Mouse (Mus musculus): Measurements from ENCODE around the gene Scrt2. TPM values are rescaled to one million over a fixed set of nuclear protein-coding genes. Genes with fewer than 3 reads are reported as not detected.
A peak's percentile ranks its signal among the peaks of the same experiment; 100 is the strongest.

Gene Scrt2
- polyA plus RNA-seq, 1 experiment from 2014 or later, result not detected

DNA sequence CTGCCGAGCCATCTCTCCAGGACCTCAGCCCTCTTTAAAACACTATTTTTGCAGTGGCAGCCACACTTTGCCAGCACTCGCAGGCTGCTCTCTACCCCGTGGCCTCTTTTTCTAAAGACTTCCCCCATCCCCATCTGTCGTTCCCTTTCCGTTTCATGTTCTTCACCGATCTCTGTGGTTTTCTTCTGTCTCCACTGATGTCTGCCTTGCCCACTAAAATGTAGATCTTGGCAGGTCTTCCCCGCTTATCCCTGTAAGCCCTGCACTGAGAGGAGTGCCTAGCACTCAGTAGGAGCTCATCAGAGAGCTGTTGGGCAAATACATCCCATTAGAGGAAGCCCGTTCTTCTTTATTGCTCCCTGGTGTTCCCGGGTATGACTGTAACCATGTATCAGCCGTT, 31.6 kb downstream of the Scrt2 start:
- H3K4me3 ChIP-seq, result no peak overlapping the region
- H3K27ac ChIP-seq, result no peak overlapping the region
- H3K4me2 ChIP-seq (replicated peaks), result no peak overlapping the region
- H3K9me3 ChIP-seq, result no peaks in the 10 kb centered on the region
- no peak overlapping the region for H3K9ac ChIP-seq
- peaks cover 23% of the 10 kb centered on the region for H3K27me3 ChIP-seq
- H3K4me1 ChIP-seq, result peaks cover 30% of the 10 kb centered on the region
- ATAC-seq (ENCODE audit: low FRiP score, low read depth), result no peak
- WGBS, result 52% methylated on average over 10 of the region's 10 CpGs
- H3K36me3 ChIP-seq, result 0 out of 2 replicates have a peak, but pooled peaks cover under 1% of the 10 kb centered on the region

DNA sequence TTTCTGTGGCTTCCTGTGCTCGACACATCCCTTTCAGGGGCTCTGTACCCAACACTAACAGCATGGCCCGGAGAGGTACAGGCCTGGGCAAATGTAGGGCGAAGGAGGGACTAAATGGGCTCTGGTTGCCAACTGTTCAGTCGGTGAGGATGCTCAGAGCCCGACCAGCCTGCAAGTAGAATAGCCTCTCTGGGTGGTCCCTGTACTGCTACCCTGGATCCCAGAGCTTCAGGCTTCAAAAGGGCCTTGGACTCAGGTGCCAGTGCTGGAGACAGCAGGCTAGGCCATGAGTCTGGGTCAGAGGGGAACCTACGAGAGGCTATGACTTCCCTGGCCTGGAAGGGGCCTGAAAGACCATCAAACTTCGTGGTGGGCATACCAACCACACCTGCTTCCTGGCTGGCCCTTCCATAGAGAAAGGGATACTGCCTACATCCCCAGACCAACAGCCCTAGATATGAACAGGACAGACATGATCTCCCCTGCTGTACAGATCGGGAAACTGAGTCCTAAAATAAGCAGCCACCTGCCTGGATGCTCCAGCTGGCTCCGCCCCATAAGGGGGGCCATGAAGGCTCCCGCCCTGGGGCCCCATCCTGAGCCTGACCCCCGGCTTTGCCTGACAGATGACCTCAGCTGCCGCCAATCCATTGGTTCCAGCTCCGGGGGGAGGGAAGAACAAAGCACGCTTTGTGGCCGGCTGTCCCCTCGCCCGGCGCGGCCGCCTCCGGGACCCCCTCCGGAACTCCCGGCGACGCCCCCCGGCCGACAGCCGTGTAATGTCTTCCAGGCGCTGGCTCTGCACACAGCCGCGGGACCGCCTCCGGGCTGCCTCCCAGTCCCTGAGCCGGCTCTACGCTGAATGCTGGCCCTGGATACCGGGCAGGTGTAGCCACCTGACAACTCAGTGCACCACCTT, 33.0 kb downstream of the Scrt2 start:
- no peaks in the 10 kb centered on the region for H3K36me3 ChIP-seq
- peak; percentile 53 for ATAC-seq (ENCODE audit: low FRiP score, low read depth)
- peak overlapping the region; percentile 65 for H3K4me2 ChIP-seq (replicated peaks)
- 11% methylated on average over 35 of the region's 36 CpGs for WGBS
- H3K27me3 ChIP-seq, result peaks cover 23% of the 10 kb centered on the region
- H3K4me1 ChIP-seq, result peaks cover 32% of the 10 kb centered on the region
- H3K27ac ChIP-seq, result no peak overlapping the region
- peak overlapping the region; percentile 34 for H3K4me3 ChIP-seq
- no peaks in the 10 kb centered on the region for H3K9me3 ChIP-seq
- H3K9ac ChIP-seq, result no peak overlapping the region

DNA sequence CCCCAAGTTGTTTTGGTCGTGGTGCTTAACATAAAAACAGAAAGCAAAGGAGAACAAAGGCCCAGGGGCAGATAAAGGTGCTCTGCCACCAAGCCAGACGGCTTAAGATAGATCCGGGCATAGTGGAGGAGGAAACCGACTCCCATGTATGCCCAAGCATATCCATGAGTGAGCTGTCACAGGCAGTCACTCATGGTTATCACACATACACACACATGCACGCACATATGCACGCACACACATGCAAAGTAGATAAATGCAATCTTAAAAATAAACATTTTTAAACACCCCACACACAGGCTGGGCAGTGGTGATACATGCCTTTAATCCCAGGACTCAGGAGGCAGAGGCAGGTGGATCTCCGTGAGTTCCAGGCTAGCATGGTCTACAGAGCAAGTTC, 36.4 kb downstream of the Scrt2 start:
- no peak overlapping the region for H3K9ac ChIP-seq
- WGBS, result 83% methylated on average over 7 of the region's 7 CpGs
- H3K4me3 ChIP-seq, result no peak overlapping the region
- no peak for ATAC-seq (ENCODE audit: low FRiP score, low read depth)
- H3K27ac ChIP-seq, result no peak overlapping the region
- H3K4me2 ChIP-seq (replicated peaks), result no peak overlapping the region
- no peaks in the 10 kb centered on the region for H3K9me3 ChIP-seq
- H3K27me3 ChIP-seq, result peaks cover 23% of the 10 kb centered on the region
- no peaks in the 10 kb centered on the region for H3K36me3 ChIP-seq
- peaks cover 36% of the 10 kb centered on the region for H3K4me1 ChIP-seq

DNA sequence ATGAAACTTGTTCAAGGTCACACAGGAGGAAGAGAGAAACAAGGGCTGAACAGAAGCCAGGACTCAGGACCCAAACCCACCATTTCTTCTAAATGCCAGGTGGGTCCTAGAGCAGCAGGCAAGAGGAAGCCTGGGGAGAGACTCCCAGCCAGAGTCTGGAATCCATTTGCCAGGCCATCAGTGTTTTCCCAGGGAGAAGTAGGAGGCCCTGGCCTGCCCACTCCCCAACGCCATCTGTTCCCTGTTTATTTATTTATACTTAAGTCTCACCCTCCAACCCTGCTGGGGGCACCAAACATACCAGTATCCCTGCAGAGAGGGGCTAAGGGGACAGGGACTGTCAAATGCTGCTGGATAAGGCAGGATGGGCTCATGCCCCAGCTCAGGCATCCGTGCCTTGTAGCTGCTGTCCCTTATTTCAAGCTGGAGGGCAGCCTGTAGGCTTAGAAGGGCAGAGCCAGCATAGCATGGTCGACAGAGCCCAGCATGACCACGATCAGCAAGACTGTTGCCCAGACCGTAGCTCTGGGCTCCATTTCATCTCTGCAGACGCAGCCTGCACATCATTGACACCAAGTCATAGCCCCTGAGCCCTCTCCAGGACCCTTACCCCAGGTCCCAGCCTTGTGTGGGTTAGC, 38.0 kb downstream of the Scrt2 start:
- no peak for ATAC-seq (ENCODE audit: low FRiP score, low read depth)
- no peak overlapping the region for H3K4me2 ChIP-seq (replicated peaks)
- no peaks in the 10 kb centered on the region for H3K36me3 ChIP-seq
- peaks cover 18% of the 10 kb centered on the region for H3K27me3 ChIP-seq
- H3K4me1 ChIP-seq, result peaks cover 25% of the 10 kb centered on the region
- no peak overlapping the region for H3K4me3 ChIP-seq
- H3K9ac ChIP-seq, result no peak overlapping the region
- no peaks in the 10 kb centered on the region for H3K9me3 ChIP-seq
- 32% methylated on average over 6 of the region's 6 CpGs for WGBS
- H3K27ac ChIP-seq, result no peak overlapping the region

DNA sequence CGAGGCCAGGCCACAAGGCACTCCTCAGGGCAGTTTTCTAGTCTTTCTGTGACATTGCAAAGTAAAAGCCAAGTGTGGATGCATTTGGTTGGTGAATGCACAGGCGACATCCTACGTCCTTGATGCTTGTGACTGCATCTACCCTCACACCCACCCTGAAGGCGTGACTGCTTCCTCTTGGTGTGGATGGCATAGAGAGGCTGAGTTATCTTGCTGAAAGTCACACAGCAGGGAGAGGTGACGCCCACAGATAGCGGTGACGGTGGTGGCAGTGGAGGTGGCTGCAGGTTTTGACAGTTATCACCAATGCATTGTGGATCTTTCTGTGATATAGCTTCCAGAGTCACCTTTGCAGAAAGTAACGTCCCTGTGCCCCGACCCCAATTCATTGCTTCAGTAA, 41.6 kb downstream of the Scrt2 start:
- no peaks in the 10 kb centered on the region for H3K9me3 ChIP-seq
- no peak overlapping the region for H3K9ac ChIP-seq
- H3K4me1 ChIP-seq, result peaks cover 6% of the 10 kb centered on the region; the same call in 1 of the 2 replicates
- WGBS, result 72% methylated on average over 9 of the region's 9 CpGs
- no peak overlapping the region for H3K27ac ChIP-seq
- no peaks in the 10 kb centered on the region for H3K27me3 ChIP-seq
- ATAC-seq (ENCODE audit: low FRiP score, low read depth), result no peak
- no peak overlapping the region for H3K4me3 ChIP-seq
- H3K4me2 ChIP-seq (replicated peaks), result no peak overlapping the region
- H3K36me3 ChIP-seq, result no peaks in the 10 kb centered on the region

DNA sequence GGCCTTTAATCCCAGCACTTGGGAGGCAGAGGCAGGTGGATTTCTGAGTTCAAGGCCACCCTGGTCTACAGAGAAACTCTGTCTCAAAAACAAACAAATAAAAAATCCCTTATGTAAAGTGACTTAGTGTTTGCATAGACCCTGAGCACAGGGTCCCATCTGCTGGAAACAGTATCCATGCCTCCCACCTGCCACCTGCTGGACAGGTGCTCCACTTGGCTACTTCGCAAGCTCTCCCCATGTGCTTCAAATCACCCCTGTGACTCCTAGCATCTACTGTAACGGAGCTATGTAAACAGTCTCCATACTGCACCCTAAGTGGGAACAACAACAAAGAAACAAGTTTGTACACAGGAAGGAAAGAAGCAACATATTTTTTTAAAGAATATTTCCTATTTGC, 47.3 kb downstream of the Scrt2 start:
- no peaks in the 10 kb centered on the region for H3K36me3 ChIP-seq
- H3K4me3 ChIP-seq, result no peak overlapping the region
- H3K9ac ChIP-seq, result no peak overlapping the region
- H3K4me1 ChIP-seq, result peaks cover 17% of the 10 kb centered on the region
- ATAC-seq (ENCODE audit: low FRiP score, low read depth), result no peak
- WGBS, result 68% methylated on average over 2 of the region's 2 CpGs
- no peak overlapping the region for H3K27ac ChIP-seq
- no peaks in the 10 kb centered on the region for H3K9me3 ChIP-seq
- no peak overlapping the region for H3K4me2 ChIP-seq (replicated peaks)
- H3K27me3 ChIP-seq, result no peaks in the 10 kb centered on the region

DNA sequence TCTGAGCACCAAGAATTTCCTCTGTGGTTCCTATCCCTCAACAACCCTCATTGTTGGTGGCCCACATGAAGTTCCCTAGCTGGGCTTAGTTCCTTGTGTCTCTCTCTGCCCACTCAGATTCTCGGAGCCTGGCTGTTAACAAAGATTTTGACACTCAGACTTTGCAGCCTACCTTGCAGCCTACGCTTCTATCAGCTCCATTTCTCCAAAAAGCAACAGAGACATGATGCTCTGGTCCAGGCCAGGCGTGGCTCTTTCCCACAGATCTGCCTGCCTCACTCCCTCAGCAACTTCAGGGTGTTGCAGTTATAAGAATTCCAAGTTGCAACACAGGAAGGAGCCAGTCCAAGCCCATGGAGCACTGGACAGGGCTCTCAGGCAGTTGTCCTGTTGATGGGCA, 48.4 kb downstream of the Scrt2 start:
- Histone ChIP-seq H3K4me2 (replicated peaks) (no peak overlapping the region), H3K9me3 (no peaks in the 10 kb centered on the region), H3K36me3 (no peaks in the 10 kb centered on the region), H3K4me1 (peaks cover 17% of the 10 kb centered on the region), H3K27ac (no peak overlapping the region), H3K9ac (no peak overlapping the region), H3K4me3 (no peak overlapping the region), H3K27me3 (no peaks in the 10 kb centered on the region)
- no peak for ATAC-seq (ENCODE audit: low FRiP score, low read depth)
- WGBS, result 72% methylated on average over 3 of the region's 3 CpGs

DNA sequence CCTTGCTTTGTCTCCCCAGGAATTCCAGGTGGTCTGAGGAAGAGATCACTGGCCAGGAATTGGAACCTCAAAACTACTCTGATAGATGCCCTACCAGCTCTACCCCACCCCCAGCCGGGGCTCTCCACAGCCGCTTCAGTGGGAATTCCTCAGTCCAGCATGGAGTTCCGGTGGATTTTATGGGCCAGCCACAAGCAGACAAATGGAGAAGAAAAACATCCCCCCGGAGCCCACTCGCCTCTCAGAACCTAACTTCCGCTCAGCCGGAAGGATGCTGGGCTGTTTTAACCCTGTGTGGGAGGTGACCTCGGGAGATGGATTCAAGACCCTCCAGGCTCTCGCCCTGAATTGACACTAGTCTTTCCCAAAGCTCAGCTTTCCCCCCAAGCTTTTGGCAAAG, 50.7 kb downstream of the Scrt2 start:
- Histone ChIP-seq H3K4me1 (peaks cover 17% of the 10 kb centered on the region), H3K9me3 (no peaks in the 10 kb centered on the region), H3K27ac (no peak overlapping the region), H3K4me3 (no peak overlapping the region), H3K9ac (no peak overlapping the region), H3K4me2 (replicated peaks) (0 out of 2 replicates have a peak overlapping the region, but pooled peaks have one; percentile 1), H3K27me3 (no peaks in the 10 kb centered on the region), H3K36me3 (no peaks in the 10 kb centered on the region)
- no peak for ATAC-seq (ENCODE audit: low FRiP score, low read depth)
- WGBS, result 23% methylated on average over 9 of the region's 9 CpGs

DNA sequence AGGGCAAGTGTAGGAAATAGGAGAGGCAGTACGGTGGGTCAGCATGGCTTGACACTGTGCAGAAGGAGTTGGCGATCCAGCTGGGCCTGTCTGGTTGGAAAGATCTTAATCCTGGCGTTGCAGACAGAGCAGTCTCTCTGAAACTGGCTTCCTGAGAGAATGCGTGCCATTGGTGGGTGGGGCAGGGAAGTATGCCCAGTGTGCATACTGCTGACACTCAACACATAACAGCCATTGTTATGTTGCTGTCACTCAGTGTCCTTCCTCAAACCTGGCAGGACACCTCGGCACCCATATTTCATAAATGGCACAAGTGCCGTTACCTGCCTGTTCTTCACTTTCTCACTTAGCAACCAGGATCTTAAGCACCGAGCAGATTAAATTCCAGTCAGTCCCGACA, 51.4 kb downstream of the Scrt2 start:
- ATAC-seq (ENCODE audit: low FRiP score, low read depth), result no peak
- Histone ChIP-seq H3K9ac (no peak overlapping the region), H3K4me3 (no peak overlapping the region), H3K36me3 (no peaks in the 10 kb centered on the region), H3K27ac (no peak overlapping the region), H3K9me3 (no peaks in the 10 kb centered on the region), H3K4me1 (peaks cover 17% of the 10 kb centered on the region), H3K27me3 (no peaks in the 10 kb centered on the region), H3K4me2 (replicated peaks) (no peak overlapping the region)
- 64% methylated on average over 8 of the region's 8 CpGs for WGBS

DNA sequence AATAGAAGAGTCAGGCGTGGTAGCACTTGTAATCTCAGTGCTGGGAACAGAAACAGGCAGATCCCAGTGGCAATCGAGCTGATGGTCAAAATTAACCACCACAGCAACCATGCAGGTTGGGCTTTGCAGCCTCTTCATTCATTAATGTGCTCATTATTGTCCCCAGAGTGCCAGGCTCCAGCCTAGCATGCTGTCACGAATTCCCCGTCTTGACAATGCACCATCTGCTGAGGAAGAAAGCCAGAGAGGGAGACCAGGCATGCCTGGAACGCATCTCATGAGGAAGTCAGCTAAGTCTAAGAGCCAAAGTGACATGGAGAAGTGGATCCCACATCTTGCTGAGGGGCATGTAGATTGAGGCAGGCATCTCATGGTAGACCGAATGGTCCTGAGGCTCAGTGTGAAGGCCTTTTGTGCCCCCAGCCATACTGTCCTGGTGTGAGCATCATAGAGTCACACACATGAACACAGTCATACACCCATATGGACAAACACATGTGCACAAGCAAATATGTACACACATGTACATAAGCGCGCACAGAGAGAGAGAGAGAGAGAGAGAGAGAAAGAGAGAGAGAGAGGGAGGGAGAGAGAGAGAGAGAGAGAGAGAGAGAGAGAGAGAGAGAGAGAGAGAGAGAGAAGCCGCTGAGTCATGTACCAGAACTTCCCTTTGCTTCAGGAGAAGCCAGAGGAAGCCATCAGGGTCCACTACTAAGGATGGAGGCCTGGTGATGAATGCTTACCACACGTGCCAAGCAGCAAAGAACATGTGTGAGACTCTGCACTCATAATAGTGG, 58.1 kb downstream of the Scrt2 start:
- H3K27ac ChIP-seq, result no peak overlapping the region
- peaks cover 42% of the 10 kb centered on the region for H3K27me3 ChIP-seq
- H3K36me3 ChIP-seq, result no peaks in the 10 kb centered on the region
- ATAC-seq (ENCODE audit: low FRiP score, low read depth), result no peak
- no peaks in the 10 kb centered on the region for H3K9me3 ChIP-seq
- WGBS, result 70% methylated on average over 10 of the region's 10 CpGs
- no peak overlapping the region for H3K9ac ChIP-seq
- peaks cover 36% of the 10 kb centered on the region for H3K4me1 ChIP-seq
- no peak overlapping the region for H3K4me2 ChIP-seq (replicated peaks)
- H3K4me3 ChIP-seq, result no peak overlapping the region

DNA sequence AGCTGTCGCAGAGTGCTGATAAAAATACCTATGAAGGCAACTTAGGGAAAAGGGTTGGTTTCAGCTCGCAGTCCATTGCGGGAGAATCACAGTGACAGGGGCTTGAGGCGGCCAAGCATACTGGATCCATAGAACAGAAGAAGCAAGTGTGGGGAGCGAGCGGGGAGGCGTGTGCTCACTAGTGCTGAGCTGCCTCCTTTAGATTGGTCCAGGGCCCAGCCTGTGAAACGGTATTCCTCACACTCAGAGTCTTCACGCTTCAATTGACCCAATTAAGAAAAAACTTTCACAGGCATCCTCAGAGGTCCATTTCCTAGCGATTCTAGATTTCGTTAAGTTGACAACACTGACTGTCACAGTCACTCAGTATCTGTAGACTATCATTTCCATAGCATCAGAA, 59.6 kb downstream of the Scrt2 start:
- peaks cover 36% of the 10 kb centered on the region for H3K4me1 ChIP-seq
- H3K36me3 ChIP-seq, result no peaks in the 10 kb centered on the region
- H3K4me2 ChIP-seq (replicated peaks), result no peak overlapping the region
- H3K27ac ChIP-seq, result no peak overlapping the region
- H3K9ac ChIP-seq, result no peak overlapping the region
- no peak overlapping the region for H3K4me3 ChIP-seq
- peaks cover 57% of the 10 kb centered on the region for H3K27me3 ChIP-seq
- WGBS, result 45% methylated on average over 11 of the region's 11 CpGs
- ATAC-seq (ENCODE audit: low FRiP score, low read depth), result no peak
- no peaks in the 10 kb centered on the region for H3K9me3 ChIP-seq

DNA sequence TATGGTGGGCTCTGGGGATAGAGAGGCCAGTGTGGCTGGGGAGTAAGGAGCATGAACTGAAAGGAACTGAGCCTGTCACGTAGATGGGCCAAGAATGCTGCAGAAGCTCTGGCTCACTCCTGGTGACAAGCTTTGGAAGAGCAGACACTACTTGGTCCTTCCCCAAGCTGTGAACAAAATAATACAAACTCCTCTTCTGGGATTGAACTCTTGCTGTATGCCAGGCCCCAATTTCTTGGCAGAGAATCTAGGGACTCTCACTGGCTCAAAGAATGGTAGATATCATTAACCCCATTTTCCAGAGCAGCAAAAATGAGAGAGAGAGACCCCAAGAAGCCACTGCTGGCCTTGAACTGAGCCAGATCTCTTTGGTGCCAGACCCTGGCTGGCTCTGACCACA, 60.2 kb downstream of the Scrt2 start:
- no peaks in the 10 kb centered on the region for H3K36me3 ChIP-seq
- peak overlapping the region; percentile 39; the same call in 1 of the 2 replicates for H3K27ac ChIP-seq
- peaks cover 63% of the 10 kb centered on the region for H3K27me3 ChIP-seq
- H3K9me3 ChIP-seq, result no peaks in the 10 kb centered on the region
- peak overlapping the region; percentile 85 for H3K4me2 ChIP-seq (replicated peaks)
- H3K9ac ChIP-seq, result peak overlapping the region; percentile 54; the same call in 1 of the 2 replicates
- peak overlapping the region; percentile 54 for H3K4me3 ChIP-seq
- H3K4me1 ChIP-seq, result peaks cover 36% of the 10 kb centered on the region
- WGBS, result 43% methylated on average over 1 of the region's 1 CpGs
- no peak for ATAC-seq (ENCODE audit: low FRiP score, low read depth)

Data from limb, embryonic 13.5 days (tissue).